32 mouse cellular contexts compared by ENCODE assay signal in the genomic region with DNA sequence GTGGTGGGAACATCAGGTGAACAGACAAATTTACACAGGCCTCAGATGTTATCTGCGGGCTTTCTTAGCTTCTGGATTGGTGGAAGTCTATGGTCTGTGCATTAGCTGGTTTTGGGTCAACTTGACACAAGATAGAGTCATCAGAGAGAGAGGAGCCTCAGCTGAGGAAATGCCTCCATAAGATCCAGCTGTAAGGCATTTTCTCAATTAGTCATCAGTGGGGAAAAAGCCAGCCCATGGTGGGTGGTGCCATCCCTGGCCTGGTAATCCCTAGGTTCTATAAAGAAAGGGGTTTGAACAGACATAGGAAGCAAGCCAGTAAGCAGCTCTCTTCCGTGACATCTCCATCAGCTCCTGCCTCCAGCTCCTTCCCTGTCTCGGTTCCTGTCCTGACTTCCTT. TPM values are rescaled to one million over a fixed set of nuclear protein-coding genes. Genes with fewer than 3 reads are reported as not detected.
"Had no signal": no experiment of that assay in that cellular context is flagged by ENCODE, and none has a peak within 500 bp of the region (broad histone marks: within the 10 kb centered on the region; RNA-seq: fewer than 3 reads in every experiment).

No protein-coding gene starts in this region.

- H3K4me1 ChIP-seq: embryonic facial prominence, embryonic 10.5 days; embryonic facial prominence, embryonic 12.5 days; embryonic facial prominence, embryonic 13.5 days; embryonic facial prominence, embryonic 15.5 days; forebrain, embryonic 10.5 days; forebrain, embryonic 12.5 days; forebrain, embryonic 13.5 days; forebrain, embryonic 15.5 days; heart, embryonic 10.5 days had no signal

- H3K27me3 ChIP-seq: embryonic facial prominence, embryonic 12.5 days; embryonic facial prominence, embryonic 13.5 days; embryonic facial prominence, embryonic 15.5 days; forebrain, embryonic 12.5 days; forebrain, embryonic 13.5 days; forebrain, embryonic 15.5 days had no signal

- DNase-seq: cerebellum, adult 9-11 months; cerebellum, postnatal 10 days; cerebellum, postnatal 14 days; cerebellum, postnatal 25 days; cerebellum, postnatal 36 days; embryo, embryonic 11 days; forebrain, postnatal 0 days; gastrocnemius, adult 2 months; gastrocnemius, postnatal 10 days; gastrocnemius, postnatal 14 days; gastrocnemius, postnatal 25 days; gastrocnemius, postnatal 36 days; heart, adult 18-20 months; heart, adult 2 months had no signal

- H3K4me2 ChIP-seq: embryonic facial prominence, embryonic 12.5 days; embryonic facial prominence, embryonic 13.5 days; embryonic facial prominence, embryonic 15.5 days; forebrain, embryonic 12.5 days; forebrain, embryonic 13.5 days; forebrain, embryonic 15.5 days had no signal

- ATAC-seq: forebrain, embryonic 13.5 days; forebrain, embryonic 14.5 days; forebrain, embryonic 15.5 days; forebrain, embryonic 16.5 days; forebrain, postnatal 0 days had no signal

- H3K9ac ChIP-seq: embryonic facial prominence, embryonic 12.5 days; embryonic facial prominence, embryonic 13.5 days; embryonic facial prominence, embryonic 15.5 days; forebrain, embryonic 12.5 days; forebrain, embryonic 13.5 days; forebrain, embryonic 15.5 days; forebrain, postnatal 0 days had no signal

- H3K36me3 ChIP-seq: embryonic facial prominence, embryonic 10.5 days; embryonic facial prominence, embryonic 12.5 days; embryonic facial prominence, embryonic 13.5 days; embryonic facial prominence, embryonic 15.5 days; forebrain, embryonic 10.5 days; forebrain, embryonic 12.5 days; forebrain, embryonic 15.5 days; heart, embryonic 10.5 days had no signal

- H3K4me3 ChIP-seq: embryonic facial prominence, embryonic 10.5 days; embryonic facial prominence, embryonic 12.5 days; embryonic facial prominence, embryonic 13.5 days; embryonic facial prominence, embryonic 15.5 days; erythroblast, embryonic 14.5 days; forebrain, embryonic 10.5 days; forebrain, embryonic 12.5 days; forebrain, embryonic 13.5 days; forebrain, embryonic 15.5 days; gastrocnemius, adult 2 months; heart, adult 2 months; heart, embryonic 10.5 days had no signal

- H3K9me3 ChIP-seq: embryonic facial prominence, embryonic 12.5 days; forebrain, embryonic 15.5 days; heart, embryonic 10.5 days had no signal

- H3K27ac ChIP-seq: embryonic facial prominence, embryonic 10.5 days; embryonic facial prominence, embryonic 12.5 days; embryonic facial prominence, embryonic 13.5 days; embryonic facial prominence, embryonic 15.5 days; forebrain, embryonic 10.5 days; forebrain, embryonic 12.5 days; forebrain, embryonic 13.5 days; forebrain, embryonic 15.5 days; gastrocnemius, adult 2 months; heart, adult 2 months; heart, embryonic 10.5 days had no signal

RNA-seq across cellular contexts. Expression of a gene that starts 25.9 kb away (rescaled TPM):
- total RNA-seq: common myeloid progenitor, adult 5-6 weeks; forebrain, postnatal 0 days; gastrocnemius, adult 18-20 months; gastrocnemius, adult 2 months; gastrocnemius, adult 8-10 months; gastrocnemius, postnatal 25 days; gastrocnemius, postnatal 36 days; granulocyte monocyte progenitor cell, adult 5-6 weeks; heart, adult 18-20 months; heart, adult 2 months; heart, adult 8-10 months had no signal
- polyA plus RNA-seq: cortical plate, adult 2 months; erythroblast, embryonic 14.5 days had no signal
